Mouse (Mus musculus): ENCODE measurements around the gene Slc25a25. TPM values are rescaled to one million over a fixed set of nuclear protein-coding genes. Genes with fewer than 3 reads are reported as not detected.

Gene Slc25a25
- polyA plus RNA-seq (2014; fragmentation: Nextera tagmentation; extraction: Ambion mirVana) = 7.9 and 8.5 TPM in 2 replicates

DNA sequence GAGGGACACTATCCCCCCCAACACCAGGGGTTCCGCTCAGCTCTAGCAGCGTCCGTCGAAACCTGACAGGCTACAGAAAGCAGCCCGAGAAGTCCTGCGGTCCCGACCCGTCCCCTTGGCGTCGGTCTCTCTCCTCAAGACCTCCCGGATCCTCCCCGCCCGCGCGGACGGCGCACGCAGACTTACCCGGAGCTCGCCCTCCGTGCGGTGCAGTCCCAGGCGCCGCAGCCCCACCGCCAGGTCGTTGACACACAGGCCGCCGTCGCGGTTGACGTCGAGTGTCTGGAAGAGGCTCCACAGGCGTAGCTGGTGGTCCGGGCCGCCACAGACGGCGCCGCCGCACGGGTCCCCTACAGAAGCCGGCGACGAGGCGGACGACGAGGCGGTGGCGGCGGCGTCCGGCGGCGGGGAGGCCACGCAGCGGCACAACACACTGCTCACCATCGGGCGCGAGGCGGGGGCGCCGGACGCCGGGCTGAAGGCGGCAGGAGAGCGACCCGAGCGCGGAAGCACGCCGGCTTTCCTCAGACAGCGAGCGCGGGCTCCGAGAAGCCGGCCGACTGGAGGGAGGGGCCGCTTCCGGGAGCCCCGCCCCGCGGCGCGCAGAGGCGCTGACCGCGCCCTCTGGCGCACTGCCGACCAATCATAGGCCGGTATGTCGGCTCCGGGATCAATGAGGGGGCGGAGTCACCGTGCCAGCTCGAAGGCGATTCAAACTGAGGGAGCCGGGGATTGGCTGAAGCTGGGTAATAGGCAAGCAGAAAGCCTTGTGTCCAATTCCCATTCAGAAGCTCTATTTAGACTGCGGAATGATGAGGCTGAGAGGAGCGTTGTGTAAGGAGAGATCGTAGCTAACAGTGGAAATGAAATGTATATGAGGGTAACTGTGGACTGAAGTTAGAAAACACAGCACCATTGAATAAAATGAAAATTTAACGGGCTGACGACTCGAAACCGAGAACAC is at the start of gene Slc25a25:
Slc25a25 (minus strand) TSS at position 565 of the 964 bp plus-strand sequence.
- Histone ChIP-seq H3K9ac (ENCODE audit: low read depth, low read length) (peak within 1 kb of the TSS; percentile 89), H3K27ac (ENCODE audit: low read depth, low read length) (peak within 1 kb of the TSS; percentile 96), H3K4me3 (ENCODE audit: low read depth, low read length) (peak within 1 kb of the TSS; percentile 77), H3K9me3 (replicated peaks; ENCODE audit: control insufficient read depth, low read length) (no peaks in the 10 kb centered on the region), H3K36me3 (ENCODE audit: control insufficient read depth, insufficient read depth, low read length) (no peaks in the 10 kb centered on the region; the same call in 1 of the 2 replicates), H3K4me2 (peak within 1 kb of the TSS; percentile 78), H3K4me1 (ENCODE audit: control insufficient read depth, insufficient read depth, low read length) (peaks cover 30% of the 10 kb centered on the region), H3K27me3 (ENCODE audit: control insufficient read depth, insufficient read depth, low read length) (no peaks in the 10 kb centered on the region)
- peak; percentile 90 for ATAC-seq (replicated peaks; ENCODE audit: insufficient number of reproducible peaks, low FRiP score, low TSS enrichment)
- under 1% methylated on average over 102 of the region's 103 CpGs for WGBS (ENCODE audit: insufficient replicate concordance)

DNA sequence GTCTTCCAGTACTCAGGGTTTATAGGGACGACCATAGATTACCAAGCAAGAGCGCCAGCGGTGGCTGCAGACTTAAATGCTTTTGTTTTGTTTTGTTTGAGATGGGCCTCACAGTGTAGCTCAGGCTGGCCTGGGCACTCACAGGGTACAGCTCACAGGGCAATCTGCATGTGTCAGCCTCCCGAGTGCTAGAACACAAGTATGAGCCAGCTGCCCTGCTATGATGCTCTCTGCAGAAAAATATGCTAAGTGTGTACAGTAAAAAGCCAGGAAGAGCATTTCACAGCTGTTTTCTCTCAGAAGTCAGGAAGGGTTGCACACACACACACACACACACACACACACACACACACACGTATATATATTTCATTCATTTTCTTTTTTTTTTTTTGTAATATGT is 49.2 kb upstream of the Slc25a25 start:
- no peaks in the 10 kb centered on the region for H3K4me1 ChIP-seq (ENCODE audit: control insufficient read depth, insufficient read depth, low read length)
- no peak overlapping the region for H3K9ac ChIP-seq (ENCODE audit: low read depth, low read length)
- no peak overlapping the region for H3K4me3 ChIP-seq (ENCODE audit: low read depth, low read length)
- H3K9me3 ChIP-seq (replicated peaks; ENCODE audit: control insufficient read depth, low read length) = 0 out of 2 replicates have a peak, but pooled peaks cover 4% of the 10 kb centered on the region
- WGBS (ENCODE audit: insufficient replicate concordance) = 82% methylated on average over 5 of the region's 5 CpGs
- no peak overlapping the region for H3K27ac ChIP-seq (ENCODE audit: low read depth, low read length)
- H3K36me3 ChIP-seq (ENCODE audit: control insufficient read depth, insufficient read depth, low read length) = no peaks in the 10 kb centered on the region
- no peak for ATAC-seq (replicated peaks; ENCODE audit: insufficient number of reproducible peaks, low FRiP score, low TSS enrichment)
- no peaks in the 10 kb centered on the region for H3K27me3 ChIP-seq (ENCODE audit: control insufficient read depth, insufficient read depth, low read length)
- no peak overlapping the region for H3K4me2 ChIP-seq

GRCm38 (mm10) chr2:32499365-32499764 is 48.1 kb upstream of the Slc25a25 start:
- Histone ChIP-seq H3K9ac (ENCODE audit: low read depth, low read length) (no peak overlapping the region), H3K4me1 (ENCODE audit: control insufficient read depth, insufficient read depth, low read length) (0 out of 2 replicates have a peak, but pooled peaks cover 3% of the 10 kb centered on the region), H3K27me3 (ENCODE audit: control insufficient read depth, insufficient read depth, low read length) (no peaks in the 10 kb centered on the region), H3K9me3 (replicated peaks; ENCODE audit: control insufficient read depth, low read length) (0 out of 2 replicates have a peak, but pooled peaks cover 4% of the 10 kb centered on the region), H3K27ac (ENCODE audit: low read depth, low read length) (no peak overlapping the region), H3K36me3 (ENCODE audit: control insufficient read depth, insufficient read depth, low read length) (no peaks in the 10 kb centered on the region), H3K4me3 (ENCODE audit: low read depth, low read length) (no peak overlapping the region), H3K4me2 (no peak overlapping the region)
- no peak for ATAC-seq (replicated peaks; ENCODE audit: insufficient number of reproducible peaks, low FRiP score, low TSS enrichment)
- 77% methylated on average over 4 of the region's 4 CpGs for WGBS (ENCODE audit: insufficient replicate concordance)

GRCm38 (mm10) chr2:32496190-32496589 is 44.9 kb upstream of the Slc25a25 start:
- Histone ChIP-seq H3K27ac (ENCODE audit: low read depth, low read length) (no peak overlapping the region), H3K4me2 (no peak overlapping the region)
- 43% methylated on average over 5 of the region's 5 CpGs for WGBS (ENCODE audit: insufficient replicate concordance)

DNA sequence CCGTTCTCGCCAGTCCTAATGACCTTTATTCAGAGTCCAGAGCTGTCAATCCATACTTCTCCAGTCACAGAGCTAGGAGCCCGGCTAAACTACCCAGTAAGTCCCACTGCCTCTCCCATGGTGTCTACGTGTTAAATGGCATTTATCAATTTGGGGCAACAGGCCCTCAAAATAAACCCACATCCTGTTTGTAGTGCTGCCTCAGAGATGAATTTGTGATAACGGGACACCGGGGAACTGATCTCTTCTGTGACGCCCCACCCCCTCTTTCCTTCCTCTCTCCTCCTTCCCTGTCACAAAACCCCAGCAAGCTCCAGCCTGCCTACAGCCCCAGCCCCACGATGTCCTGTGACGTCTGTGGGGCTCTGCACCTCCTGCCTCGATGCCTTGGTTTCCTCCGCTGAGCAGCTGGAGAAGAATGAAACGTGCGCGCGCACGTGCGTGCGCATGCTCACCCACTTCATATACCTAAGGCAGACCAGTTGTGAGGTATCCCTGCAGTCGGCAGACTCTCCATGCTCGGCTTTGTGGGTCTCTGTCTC is 44.0 kb upstream of the Slc25a25 start:
- ATAC-seq (replicated peaks; ENCODE audit: insufficient number of reproducible peaks, low FRiP score, low TSS enrichment) = no peak
- Histone ChIP-seq H3K27me3 (ENCODE audit: control insufficient read depth, insufficient read depth, low read length) (no peaks in the 10 kb centered on the region), H3K4me3 (ENCODE audit: low read depth, low read length) (no peak overlapping the region), H3K4me1 (ENCODE audit: control insufficient read depth, insufficient read depth, low read length) (0 out of 2 replicates have a peak, but pooled peaks cover 3% of the 10 kb centered on the region), H3K36me3 (ENCODE audit: control insufficient read depth, insufficient read depth, low read length) (no peaks in the 10 kb centered on the region), H3K9me3 (replicated peaks; ENCODE audit: control insufficient read depth, low read length) (0 out of 2 replicates have a peak, but pooled peaks cover 4% of the 10 kb centered on the region), H3K27ac (ENCODE audit: low read depth, low read length) (no peak overlapping the region), H3K9ac (ENCODE audit: low read depth, low read length) (no peak overlapping the region), H3K4me2 (0 out of 2 replicates have a peak overlapping the region, but pooled peaks have one; percentile 14)
- 67% methylated on average over 20 of the region's 20 CpGs for WGBS (ENCODE audit: insufficient replicate concordance)

More at GRCm38 (mm10) chr2:32496190-32496589, 44.9 kb upstream of the Slc25a25 start:
- ATAC-seq (replicated peaks; ENCODE audit: insufficient number of reproducible peaks, low FRiP score, low TSS enrichment) = no peak
- Histone ChIP-seq H3K4me3 (ENCODE audit: low read depth, low read length) (no peak overlapping the region), H3K27me3 (ENCODE audit: control insufficient read depth, insufficient read depth, low read length) (no peaks in the 10 kb centered on the region), H3K9ac (ENCODE audit: low read depth, low read length) (no peak overlapping the region), H3K9me3 (replicated peaks; ENCODE audit: control insufficient read depth, low read length) (0 out of 2 replicates have a peak, but pooled peaks cover 4% of the 10 kb centered on the region), H3K4me1 (ENCODE audit: control insufficient read depth, insufficient read depth, low read length) (0 out of 2 replicates have a peak, but pooled peaks cover 3% of the 10 kb centered on the region), H3K36me3 (ENCODE audit: control insufficient read depth, insufficient read depth, low read length) (no peaks in the 10 kb centered on the region)

DNA sequence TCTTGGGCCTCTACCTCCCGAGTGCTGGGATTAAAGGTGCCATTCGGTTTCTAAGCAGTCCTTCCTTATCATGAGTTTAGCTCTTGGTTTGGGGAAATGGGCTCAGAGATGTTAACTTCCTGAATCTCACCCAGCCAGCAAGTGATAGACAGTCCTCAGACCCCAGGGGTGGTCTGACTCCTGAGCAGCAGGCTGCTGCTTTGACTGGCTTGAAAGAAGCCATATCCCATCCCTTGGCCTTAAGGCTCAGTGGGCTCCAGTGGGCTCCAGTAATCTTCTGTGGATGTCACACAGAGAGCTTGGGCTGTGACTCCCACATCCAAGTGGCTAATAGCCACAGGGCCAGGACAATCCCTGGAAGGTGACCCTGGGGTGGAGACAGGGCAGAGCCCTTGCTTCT is 43.3 kb upstream of the Slc25a25 start:
- H3K27me3 ChIP-seq (ENCODE audit: control insufficient read depth, insufficient read depth, low read length) = no peaks in the 10 kb centered on the region
- 0 out of 2 replicates have a peak, but pooled peaks cover 3% of the 10 kb centered on the region for H3K4me1 ChIP-seq (ENCODE audit: control insufficient read depth, insufficient read depth, low read length)
- no peak for ATAC-seq (replicated peaks; ENCODE audit: insufficient number of reproducible peaks, low FRiP score, low TSS enrichment)
- H3K36me3 ChIP-seq (ENCODE audit: control insufficient read depth, insufficient read depth, low read length) = no peaks in the 10 kb centered on the region
- H3K9ac ChIP-seq (ENCODE audit: low read depth, low read length) = no peak overlapping the region
- no peak overlapping the region for H3K27ac ChIP-seq (ENCODE audit: low read depth, low read length)
- H3K4me3 ChIP-seq (ENCODE audit: low read depth, low read length) = no peak overlapping the region
- 0 out of 2 replicates have a peak, but pooled peaks cover 4% of the 10 kb centered on the region for H3K9me3 ChIP-seq (replicated peaks; ENCODE audit: control insufficient read depth, low read length)
- H3K4me2 ChIP-seq = no peak overlapping the region
- 50% methylated on average over 2 of the region's 2 CpGs for WGBS (ENCODE audit: insufficient replicate concordance)

DNA sequence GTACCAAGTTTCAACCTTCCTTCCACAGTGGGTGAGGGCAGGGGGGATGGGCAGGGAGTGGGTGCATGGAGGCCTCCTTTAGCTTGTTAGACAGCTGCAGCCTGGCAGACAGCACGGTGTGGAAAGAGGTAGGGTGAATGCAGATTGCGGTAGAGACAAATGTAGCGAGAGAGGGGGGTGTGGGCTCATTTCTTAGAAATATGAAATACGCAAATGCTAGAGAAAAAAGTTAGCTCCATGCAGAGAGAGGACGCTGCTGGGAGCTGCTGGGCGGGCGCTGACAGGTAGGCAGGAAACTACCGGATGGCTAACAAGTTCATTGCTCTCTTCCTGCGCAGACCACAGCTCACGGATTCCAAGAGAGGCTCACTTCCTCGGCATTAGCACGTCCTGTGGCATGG is 42.1 kb upstream of the Slc25a25 start:
- no peaks in the 10 kb centered on the region for H3K9me3 ChIP-seq (replicated peaks; ENCODE audit: control insufficient read depth, low read length)
- 67% methylated on average over 12 of the region's 12 CpGs for WGBS (ENCODE audit: insufficient replicate concordance)

DNA sequence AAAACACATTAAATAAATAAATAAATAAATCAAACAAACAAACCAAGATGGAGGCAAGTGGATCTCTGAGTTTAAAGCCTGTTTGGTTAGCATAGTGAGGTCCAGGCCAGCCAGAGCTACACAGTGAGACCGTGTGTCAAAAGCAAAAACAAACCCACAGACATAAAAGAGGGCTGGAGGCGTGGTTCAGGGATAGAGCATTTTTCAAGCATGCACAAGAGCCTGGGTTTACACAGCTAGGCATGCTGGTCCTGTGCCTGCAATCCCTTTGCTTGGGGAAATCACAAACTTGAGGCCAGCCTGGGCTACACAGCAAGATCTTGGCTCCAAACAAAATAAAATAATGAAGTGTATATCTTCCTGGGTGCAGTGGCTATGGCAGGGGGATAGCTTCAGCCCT is 41.4 kb upstream of the Slc25a25 start:
- Histone ChIP-seq H3K4me2 (no peak overlapping the region), H3K36me3 (ENCODE audit: control insufficient read depth, insufficient read depth, low read length) (no peaks in the 10 kb centered on the region), H3K27me3 (ENCODE audit: control insufficient read depth, insufficient read depth, low read length) (no peaks in the 10 kb centered on the region), H3K9me3 (replicated peaks; ENCODE audit: control insufficient read depth, low read length) (no peaks in the 10 kb centered on the region), H3K4me3 (ENCODE audit: low read depth, low read length) (no peak overlapping the region), H3K4me1 (ENCODE audit: control insufficient read depth, insufficient read depth, low read length) (0 out of 2 replicates have a peak, but pooled peaks cover 3% of the 10 kb centered on the region), H3K9ac (ENCODE audit: low read depth, low read length) (no peak overlapping the region), H3K27ac (ENCODE audit: low read depth, low read length) (no peak overlapping the region)
- no peak for ATAC-seq (replicated peaks; ENCODE audit: insufficient number of reproducible peaks, low FRiP score, low TSS enrichment)
- WGBS (ENCODE audit: insufficient replicate concordance) = 70% methylated on average over 2 of the region's 2 CpGs

More for the DNA sequence above, 42.1 kb upstream of the Slc25a25 start:
- H3K27me3 ChIP-seq (ENCODE audit: control insufficient read depth, insufficient read depth, low read length) = no peaks in the 10 kb centered on the region
- no peak overlapping the region for H3K9ac ChIP-seq (ENCODE audit: low read depth, low read length)
- no peak overlapping the region for H3K4me3 ChIP-seq (ENCODE audit: low read depth, low read length)
- ATAC-seq (replicated peaks; ENCODE audit: insufficient number of reproducible peaks, low FRiP score, low TSS enrichment) = no peak
- H3K27ac ChIP-seq (ENCODE audit: low read depth, low read length) = no peak overlapping the region
- 0 out of 2 replicates have a peak, but pooled peaks cover 3% of the 10 kb centered on the region for H3K4me1 ChIP-seq (ENCODE audit: control insufficient read depth, insufficient read depth, low read length)
- no peak overlapping the region for H3K4me2 ChIP-seq
- H3K36me3 ChIP-seq (ENCODE audit: control insufficient read depth, insufficient read depth, low read length) = no peaks in the 10 kb centered on the region
